Mouse (Mus musculus) E14TG2a.4 (cell line): ENCODE results near the gene Slco1a6.
A peak's percentile ranks its signal among the peaks of the same experiment; 100 is the strongest.

Source experiments
- H3K27me3 ChIP-seq: 2 replicates; pipeline ENCODE4 v1.6.1; 2014; ENCODE audit warnings: low read length, control low read depth; ENCODE audit not compliant: insufficient read depth
- H3K36me3 ChIP-seq: 2 replicates; pipeline ENCODE4 v1.6.1; 2014; ENCODE audit warnings: low read length, control low read depth; ENCODE audit not compliant: insufficient read depth
- H3K4me1 ChIP-seq: replicated peaks from 2 replicates; pipeline ENCODE4 v1.6.1; 2014; ENCODE audit warnings: low read depth, low read length, control low read depth
- H3K4me3 ChIP-seq: replicated peaks from 2 replicates; pipeline ENCODE4 v1.5.1; 2014; ENCODE audit warnings: mild to moderate bottlenecking, low read length
- H3K9me3 ChIP-seq: 2 replicates; pipeline ENCODE4 v1.6.1; 2014; ENCODE audit warnings: low read length, control low read depth
- CTCF ChIP-seq: conservative IDR thresholded peaks from 2 replicates; pipeline ENCODE4 v1.5.1; 2014; ENCODE audit warnings: low read length
- NANOG ChIP-seq: IDR thresholded peaks from 2 replicates; pipeline ENCODE4 v1.6.1; 2014; ENCODE audit warnings: borderline replicate concordance, low read length, mixed read lengths
- POU5F1 ChIP-seq: IDR thresholded peaks from 2 replicates; pipeline ENCODE4 v1.6.1; 2014; ENCODE audit warnings: low read length, borderline replicate concordance

Gene Slco1a6

GRCm38 (mm10) chr6:142047689-142048088 is 160.6 kb downstream of the Slco1a6 start:
- H3K4me3 ChIP-seq: no peak overlapping the region
- H3K27me3 ChIP-seq: no peaks in the 10 kb centered on the region
- H3K36me3 ChIP-seq: no peaks in the 10 kb centered on the region
- H3K9me3 ChIP-seq: peaks cover 9% of the 10 kb centered on the region; the same call in 1 of the 2 replicates
- no peak for TF ChIP-seq POU5F1
- TF ChIP-seq NANOG: no peak
- no peak for TF ChIP-seq CTCF
- H3K4me1 ChIP-seq: no peaks in the 10 kb centered on the region

GRCm38 (mm10) chr6:142045746-142046145 is 162.6 kb downstream of the Slco1a6 start:
- Histone ChIP-seq H3K27me3 (no peaks in the 10 kb centered on the region), H3K4me1 (no peaks in the 10 kb centered on the region)
- TF ChIP-seq POU5F1 (no peak), CTCF (no peak), NANOG (no peak)

GRCm38 (mm10) chr6:142041896-142042295 is 166.4 kb downstream of the Slco1a6 start:
- TF ChIP-seq CTCF (no peak), POU5F1 (no peak), NANOG (no peak)
- peaks cover 11% of the 10 kb centered on the region for H3K9me3 ChIP-seq
- no peaks in the 10 kb centered on the region for H3K36me3 ChIP-seq
- H3K27me3 ChIP-seq: no peaks in the 10 kb centered on the region
- H3K4me3 ChIP-seq: no peak overlapping the region
- H3K4me1 ChIP-seq: no peaks in the 10 kb centered on the region

More at GRCm38 (mm10) chr6:142045746-142046145, 162.6 kb downstream of the Slco1a6 start:
- H3K36me3 ChIP-seq: no peaks in the 10 kb centered on the region
- peaks cover 10% of the 10 kb centered on the region for H3K9me3 ChIP-seq
- no peak overlapping the region for H3K4me3 ChIP-seq

GRCm38 (mm10) chr6:142040306-142041175 is 167.8 kb downstream of the Slco1a6 start:
- H3K36me3 ChIP-seq: no peaks in the 10 kb centered on the region
- TF ChIP-seq POU5F1 (no peak), CTCF (peak; percentile 96)
- H3K4me3 ChIP-seq: no peak overlapping the region
- H3K9me3 ChIP-seq: peaks cover 7% of the 10 kb centered on the region
- no peaks in the 10 kb centered on the region for H3K4me1 ChIP-seq
- H3K27me3 ChIP-seq: no peaks in the 10 kb centered on the region

- Histone ChIP-seq H3K4me1 (no peaks in the 10 kb centered on the region), H3K9me3 (peaks cover 1% of the 10 kb centered on the region; the same call in 1 of the 2 replicates), H3K36me3 (no peaks in the 10 kb centered on the region), H3K27me3 (no peaks in the 10 kb centered on the region), H3K4me3 (no peak overlapping the region)
- TF ChIP-seq CTCF (no peak), POU5F1 (no peak), NANOG (no peak)
These were observed 172.6 kb downstream of the Slco1a6 start for GRCm38 (mm10) chr6:142035771-142036170.
